Mouse (Mus musculus) R1 (cell line): ENCODE measurements around the gene Hist2h2ac.
"Not testable (repeated sequence)": the region's sequence is repeated elsewhere in the genome, so short reads cannot be mapped to it uniquely, and the experiment has no call there.

ENCODE experiments used
- DNase-seq: peaks from one replicate; pipeline ENCODE4 v3.0.0-alpha.2; 2018; ENCODE audit warnings: low read depth, low spot score

Gene Hist2h2ac

GRCm38 (mm10) chr3:96249034-96249345 lies 28.3 kb upstream of the Hist2h2ac start:
- DNase-seq = no peak

- no peak for DNase-seq
Measured at GRCm38 (mm10) chr3:96248141-96249033, 27.7 kb upstream of the Hist2h2ac start.

- DNase-seq = peak; percentile 62
Measured at GRCm38 (mm10) chr3:96247356-96248140, 26.9 kb upstream of the Hist2h2ac start.

- not testable (repeated sequence) for DNase-seq
Measured at GRCm38 (mm10) chr3:96246427-96246856, 25.8 kb upstream of the Hist2h2ac start, which contains the start of gene Hist2h3c1. TSS of gene Hist2h3c1 (plus strand) at chr3:96246685.

GRCm38 (mm10) chr3:96246018-96246417 lies 25.3 kb upstream of the Hist2h2ac start:
- DNase-seq = not testable (repeated sequence)

- peak; percentile 73 for DNase-seq
Measured at GRCm38 (mm10) chr3:96245003-96245886, 24.6 kb upstream of the Hist2h2ac start, which contains the start of gene Hist2h2aa1. TSS of gene Hist2h2aa1 (plus strand) at chr3:96245497.

GRCm38 (mm10) chr3:96243921-96244572 lies 23.4 kb upstream of the Hist2h2ac start:
- DNase-seq = no peak

GRCm38 (mm10) chr3:96240799-96241197 lies 20.1 kb upstream of the Hist2h2ac start:
- no peak for DNase-seq

- DNase-seq = peak; percentile 50
Measured at GRCm38 (mm10) chr3:96239949-96240798, 19.5 kb upstream of the Hist2h2ac start, which contains the start of gene Hist2h2aa2. TSS of gene Hist2h2aa2 (minus strand) at chr3:96240276.

- DNase-seq = not testable (repeated sequence)
Measured at GRCm38 (mm10) chr3:96238954-96239793, 18.5 kb upstream of the Hist2h2ac start, which contains the start of gene Hist2h3c2. TSS of gene Hist2h3c2 (minus strand) at chr3:96239127.

- DNase-seq = peak; percentile 70
Measured at GRCm38 (mm10) chr3:96237904-96238511, 17.3 kb upstream of the Hist2h2ac start.

GRCm38 (mm10) chr3:96237335-96237903 lies 16.7 kb upstream of the Hist2h2ac start:
- peak; percentile 45 for DNase-seq

GRCm38 (mm10) chr3:96236834-96237334 lies 16.2 kb upstream of the Hist2h2ac start:
- DNase-seq = no peak

GRCm38 (mm10) chr3:96235836-96236235 lies 15.2 kb upstream of the Hist2h2ac start:
- DNase-seq = no peak

GRCm38 (mm10) chr3:96234914-96235313 lies 14.2 kb upstream of the Hist2h2ac start:
- DNase-seq = no peak

GRCm38 (mm10) chr3:96231758-96232120 lies 11.1 kb upstream of the Hist2h2ac start:
- no peak for DNase-seq

- DNase-seq = no peak
Measured at GRCm38 (mm10) chr3:96230910-96231757, 10.5 kb upstream of the Hist2h2ac start.
